Mouse (Mus musculus) MEL (cell line): ENCODE data around the gene Pqlc2. TPM values are rescaled to one million over a fixed set of nuclear protein-coding genes. Genes with fewer than 3 reads are reported as not detected.

Source experiments
- DNase-seq: peaks from one replicate; pipeline ENCODE4 v3.0.0; 2011; ENCODE audit warnings: low read depth, low spot score
- H3K27ac ChIP-seq: 2 replicates; pipeline ENCODE4 v1.5.1; 2012; ENCODE audit warnings: low read depth, mild to moderate bottlenecking, control low read depth, low read length, moderate library complexity; ENCODE audit not compliant: control insufficient read depth
- H3K27me3 ChIP-seq, 2 experiments: fragments of 150-350 bp in 1 of 2; sonication (generic) in 1 of 2; 2 replicates each; pipeline ENCODE4 v1.6.1; 2012; ENCODE audit warnings: low read length in 2 of 2, mild to moderate bottlenecking in 2 of 2, improper control_type of control experiment in 1 of 2, moderate library complexity in 1 of 2; ENCODE audit not compliant: insufficient read depth in 2 of 2, control insufficient read depth in 1 of 2
- H3K36me3 ChIP-seq, 2 experiments: 2 replicates each; pipeline ENCODE4 v1.6.1; 2012 to 2014; ENCODE audit warnings: low read length in 2 of 2, improper control_type of control experiment in 1 of 2, inconsistent platforms in 1 of 2, mild to moderate bottlenecking in 1 of 2; ENCODE audit not compliant: insufficient read depth in 2 of 2, control insufficient read depth in 1 of 2
- H3K4me1 ChIP-seq, 2 experiments: fragments of 150-350 bp in 1 of 2; sonication (generic) in 1 of 2; 2 replicates each; pipeline ENCODE4 v1.6.1; 2012; ENCODE audit warnings: low read length in 2 of 2, improper control_type of control experiment in 1 of 2, mild to moderate bottlenecking in 1 of 2; ENCODE audit not compliant: insufficient read depth in 2 of 2, control insufficient read depth in 1 of 2
- H3K4me3 ChIP-seq, 2 experiments: fragments of 150-350 bp in 1 of 2; sonication (generic) in 1 of 2; 2 replicates each; pipeline ENCODE4 v1.5.1; 2012; ENCODE audit warnings: low read depth in 2 of 2, low read length in 2 of 2, mild to moderate bottlenecking in 2 of 2, moderate library complexity in 2 of 2, control low read depth in 1 of 2, improper control_type of control experiment in 1 of 2; ENCODE audit not compliant: control insufficient read depth in 1 of 2, insufficient read depth in 1 of 2
- H3K79me2 ChIP-seq: 2 replicates; pipeline ENCODE4 v1.6.1; 2012; ENCODE audit warnings: mild to moderate bottlenecking, low read length, moderate library complexity; ENCODE audit not compliant: control insufficient read depth, poor library complexity, insufficient read depth
- H3K9ac ChIP-seq: 2 replicates; pipeline ENCODE4 v1.6.1; 2012; ENCODE audit warnings: low read depth, mild to moderate bottlenecking, control low read depth, low read length, moderate library complexity; ENCODE audit not compliant: control insufficient read depth, poor library complexity, severe bottlenecking
- H3K9me3 ChIP-seq: fragments of 150-350 bp; sonication (generic); replicated peaks from 2 replicates; pipeline ENCODE4 v1.6.1; 2012; ENCODE audit warnings: mild to moderate bottlenecking, low read length, improper control_type of control experiment, moderate library complexity; ENCODE audit not compliant: insufficient read depth
- BHLHE40 ChIP-seq: IDR thresholded peaks from 2 replicates; pipeline ENCODE4 v1.6.1; 2012; ENCODE audit warnings: low read depth, mild to moderate bottlenecking, inconsistent platforms, low read length, improper control_type of control experiment, borderline replicate concordance
- CTCF ChIP-seq, 3 experiments: IDR thresholded peaks in 2 of 3; conservative IDR thresholded peaks in 1 of 3; 2 replicates each; pipeline ENCODE4 v1.5.1; 2011 to 2012; ENCODE audit warnings: low read length in 3 of 3, low read depth in 2 of 3, mild to moderate bottlenecking in 2 of 3, improper control_type of control experiment in 1 of 3, inconsistent platforms in 1 of 3, mixed read lengths in 1 of 3, moderate library complexity in 1 of 3; ENCODE audit not compliant: control insufficient read depth in 1 of 3, insufficient read depth in 1 of 3, poor library complexity in 1 of 3, severe bottlenecking in 1 of 3
- E2F4 ChIP-seq: IDR thresholded peaks from 2 replicates; pipeline ENCODE4 v1.6.1; 2011; ENCODE audit warnings: low read depth, low read length, improper control_type of control experiment, borderline replicate concordance
- ELF1 ChIP-seq: IDR thresholded peaks from 2 replicates; pipeline ENCODE4 v1.6.1; 2014; ENCODE audit warnings: low read depth, mild to moderate bottlenecking, inconsistent platforms, low read length, improper control_type of control experiment, moderate library complexity
- EP300 ChIP-seq, 2 experiments: IDR thresholded peaks; 2 replicates each; pipeline ENCODE4 v1.6.1; 2011; ENCODE audit warnings: improper control_type of control experiment in 2 of 2, low read length in 2 of 2, low read depth in 1 of 2, mild to moderate bottlenecking in 1 of 2
- ETS1 ChIP-seq: IDR thresholded peaks from 2 replicates; pipeline ENCODE4 v1.6.1; 2012; ENCODE audit warnings: low read depth, mild to moderate bottlenecking, inconsistent platforms, low read length, improper control_type of control experiment, moderate library complexity
- GABPA ChIP-seq: IDR thresholded peaks from 2 replicates; pipeline ENCODE4 v1.6.1; 2012; ENCODE audit warnings: low read depth, mild to moderate bottlenecking, inconsistent platforms, low read length, improper control_type of control experiment, moderate library complexity
- MAZ ChIP-seq: IDR thresholded peaks from 2 replicates; pipeline ENCODE4 v1.6.1; 2012; ENCODE audit warnings: low read depth, mild to moderate bottlenecking, inconsistent platforms, low read length, improper control_type of control experiment
- NELFE ChIP-seq: IDR thresholded peaks from 2 replicates; pipeline ENCODE4 v1.6.1; 2011; ENCODE audit warnings: low read depth, low read length, improper control_type of control experiment
- POLR2A ChIP-seq, 2 experiments: IDR thresholded peaks; 2 replicates each; pipeline ENCODE4 v1.6.1; 2011 to 2012; ENCODE audit warnings: low read length in 2 of 2, mild to moderate bottlenecking in 2 of 2, control low read depth in 1 of 2, improper control_type of control experiment in 1 of 2, low read depth in 1 of 2, moderate library complexity in 1 of 2; ENCODE audit not compliant: control insufficient read depth in 1 of 2, insufficient read depth in 1 of 2, poor library complexity in 1 of 2
- POLR2AphosphoS2 ChIP-seq: IDR thresholded peaks from 2 replicates; pipeline ENCODE4 v1.6.1; 2011; ENCODE audit warnings: low read length, improper control_type of control experiment
- POLR2AphosphoS5 ChIP-seq: IDR thresholded peaks from 2 replicates; pipeline ENCODE4 v1.6.1; 2012; ENCODE audit warnings: low read depth, borderline replicate concordance, mild to moderate bottlenecking, inconsistent platforms, low read length, moderate library complexity, mixed read lengths
- RCOR1 ChIP-seq: IDR thresholded peaks from 2 replicates; pipeline ENCODE4 v1.6.1; 2012; ENCODE audit warnings: low read depth, mild to moderate bottlenecking, inconsistent platforms, low read length, improper control_type of control experiment
- SIN3A ChIP-seq: IDR thresholded peaks from 2 replicates; pipeline ENCODE4 v1.6.1; 2012; ENCODE audit warnings: low read length, improper control_type of control experiment, inconsistent platforms
- TAL1 ChIP-seq: IDR thresholded peaks from 2 replicates; pipeline ENCODE4 v1.6.1; 2012; ENCODE audit warnings: mild to moderate bottlenecking, inconsistent platforms, low read length, moderate library complexity, mixed read lengths
- TBP ChIP-seq: IDR thresholded peaks from 2 replicates; pipeline ENCODE4 v1.8.0; 2011; ENCODE audit warnings: low read depth, low read length, improper control_type of control experiment
- UBTF ChIP-seq: IDR thresholded peaks from 2 replicates; pipeline ENCODE4 v1.6.1; 2012; ENCODE audit warnings: low read depth, mild to moderate bottlenecking, inconsistent platforms, low read length, improper control_type of control experiment, moderate library complexity, borderline replicate concordance; ENCODE audit not compliant: insufficient read depth
- USF1 ChIP-seq: IDR thresholded peaks from 2 replicates; pipeline ENCODE4 v1.6.1; 2014; ENCODE audit warnings: low read depth, mild to moderate bottlenecking, inconsistent platforms, low read length, improper control_type of control experiment, moderate library complexity
- USF2 ChIP-seq, 2 experiments: IDR thresholded peaks; 2 replicates each; pipeline ENCODE4 v1.6.1; 2011 to 2012; ENCODE audit warnings: improper control_type of control experiment in 2 of 2, low read length in 2 of 2, borderline replicate concordance in 1 of 2, inconsistent platforms in 1 of 2, low read depth in 1 of 2, mild to moderate bottlenecking in 1 of 2; ENCODE audit not compliant: insufficient read depth in 1 of 2
- ZC3H11A ChIP-seq: IDR thresholded peaks from 2 replicates; pipeline ENCODE4 v1.6.1; 2012; ENCODE audit warnings: low read depth, mild to moderate bottlenecking, inconsistent platforms, low read length, improper control_type of control experiment
- ZKSCAN1 ChIP-seq: IDR thresholded peaks from 2 replicates; pipeline ENCODE4 v1.6.1; 2012; ENCODE audit warnings: low read depth, mild to moderate bottlenecking, inconsistent platforms, low read length, improper control_type of control experiment, moderate library complexity
- ZMIZ1 ChIP-seq: IDR thresholded peaks from 2 replicates; pipeline ENCODE4 v1.6.1; 2012; ENCODE audit warnings: low read depth, mild to moderate bottlenecking, inconsistent platforms, low read length, improper control_type of control experiment, moderate library complexity
- ZNF384 ChIP-seq: IDR thresholded peaks from 2 replicates; pipeline ENCODE4 v1.6.1; 2012; ENCODE audit warnings: low read depth, mild to moderate bottlenecking, inconsistent platforms, low read length, improper control_type of control experiment
- polyA plus RNA-seq, 2 experiments: library from polyadenylated mRNA; stranded (reverse) in 1 of 2; unstranded in 1 of 2; fragments of >175 nt in 1 of 2; fragments of >200 nt in 1 of 2; gene quantifications; 2 replicates each; pipeline versions ENCODE4 v1.2.1 to v1.2.4; 2012; ENCODE audit warnings: low replicate concordance in 2 of 2, low read depth in 1 of 2; ENCODE audit not compliant: insufficient read length in 2 of 2, insufficient read depth in 1 of 2, missing spikeins in 1 of 2
- total RNA-seq: library from RNA; depleted of rRNA; stranded (reverse); fragments of 300-350 nt; gene quantifications from 2 replicates; pipeline ENCODE4 v1.2.3, GENCODE M21; 2012

Pqlc2 gene
- total and polyA plus RNA-seq, 3 experiments = 5.2 to 12.0 TPM; not detected in 1

DNA sequence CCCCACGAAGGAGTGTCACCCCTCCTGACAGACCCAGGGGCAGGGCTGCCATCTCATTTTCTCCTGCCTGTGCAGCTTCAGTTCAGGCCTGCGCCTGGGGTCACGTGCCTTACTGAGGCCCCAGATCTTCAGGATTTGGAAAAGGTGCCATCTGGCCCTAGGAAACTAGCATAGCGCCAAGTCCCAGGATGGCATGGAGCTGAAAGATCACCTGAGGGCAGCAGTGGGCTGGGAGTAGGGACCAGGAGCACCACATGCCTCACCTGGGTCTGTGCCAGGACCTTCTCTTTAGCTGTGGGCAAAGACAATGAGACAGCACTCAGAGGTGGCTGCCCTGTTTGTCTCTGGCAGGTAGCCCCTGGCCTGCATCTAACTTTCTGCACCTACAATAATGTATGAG, 12.9 kb downstream of the Pqlc2 start:
- H3K4me1 ChIP-seq = no peaks in the 10 kb centered on the region
- TF ChIP-seq EP300 (IDR thresholded peaks at IDR 0.05; ENCODE audit: low read depth in 1 of 2, low read length in 2 of 2) (no peak), POLR2A (IDR thresholded peaks at IDR 0.05; ENCODE audit: control insufficient read depth in 1 of 2, insufficient read depth in 1 of 2, low read depth in 1 of 2, low read length in 2 of 2, poor library complexity in 1 of 2) (no peak), E2F4 (no peak), BHLHE40 (no peak), ZMIZ1 (no peak), ZNF384 (no peak), USF1 (no peak), ELF1 (no peak), POLR2AphosphoS5 (no peak), TBP (no peak), CTCF (IDR thresholded peaks at IDR 0.05 in 2 of 3, conservative IDR thresholded peaks at IDR 0.05 in 1 of 3; ENCODE audit: control insufficient read depth in 1 of 3, insufficient read depth in 1 of 3, low read depth in 2 of 3, low read length in 3 of 3, poor library complexity in 1 of 3, severe bottlenecking in 1 of 3) (no peak), MAZ (no peak), TAL1 (no peak), ETS1 (no peak), USF2 (IDR thresholded peaks at IDR 0.05; ENCODE audit: borderline replicate concordance in 1 of 2, insufficient read depth in 1 of 2, low read depth in 1 of 2, low read length in 2 of 2) (no peak), NELFE (no peak)
- no peak overlapping the region for H3K27ac ChIP-seq
- no peak for DNase-seq
- no peaks in the 10 kb centered on the region for H3K9me3 ChIP-seq
- no peaks in the 10 kb centered on the region; a peak in 1 of 4 replicates for H3K36me3 ChIP-seq
- no peaks in the 10 kb centered on the region for H3K27me3 ChIP-seq
- H3K79me2 ChIP-seq = no peaks in the 10 kb centered on the region
- H3K4me3 ChIP-seq = no peak overlapping the region
- H3K9ac ChIP-seq = no peak overlapping the region

DNA sequence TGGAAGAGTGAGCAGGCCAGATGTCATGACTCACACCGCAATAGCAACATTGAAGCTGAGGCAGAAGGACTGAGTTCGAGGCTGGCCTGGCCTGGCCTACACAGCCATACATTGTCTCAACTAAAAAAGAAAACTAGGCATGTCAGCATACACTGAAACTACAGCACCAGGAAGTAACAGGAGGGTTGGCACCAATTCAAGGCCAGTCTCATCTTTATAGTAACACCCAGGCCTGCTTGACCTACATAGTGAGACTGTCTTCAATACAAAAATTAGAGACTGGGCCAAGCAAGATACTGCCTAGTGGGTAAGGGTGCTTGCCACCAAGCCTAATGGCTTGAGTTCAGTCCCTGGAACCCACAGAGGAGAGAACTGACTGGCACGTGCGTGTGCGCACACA, 18.5 kb downstream of the Pqlc2 start:
- TF ChIP-seq TAL1 (no peak), ELF1 (no peak), ZKSCAN1 (no peak), BHLHE40 (no peak), ZC3H11A (no peak), GABPA (no peak), ZMIZ1 (no peak), RCOR1 (no peak), UBTF (no peak), SIN3A (no peak), POLR2A (IDR thresholded peaks at IDR 0.05; ENCODE audit: control insufficient read depth in 1 of 2, insufficient read depth in 1 of 2, low read depth in 1 of 2, low read length in 2 of 2, poor library complexity in 1 of 2) (no peak), POLR2AphosphoS2 (no peak), NELFE (no peak)
- no peak overlapping the region for H3K9ac ChIP-seq
- H3K4me1 ChIP-seq = no peaks in the 10 kb centered on the region
- DNase-seq = no peak
- no peak overlapping the region for H3K27ac ChIP-seq
- no peaks in the 10 kb centered on the region for H3K27me3 ChIP-seq
- no peaks in the 10 kb centered on the region for H3K9me3 ChIP-seq
- H3K79me2 ChIP-seq = no peaks in the 10 kb centered on the region
- no peaks in the 10 kb centered on the region; a peak in 2 of 4 replicates for H3K36me3 ChIP-seq
- H3K4me3 ChIP-seq = no peak overlapping the region
